Mouse (Mus musculus) MEL (cell line): ENCODE results near the gene Gdi1. TPM values are rescaled to one million over a fixed set of nuclear protein-coding genes. Genes with fewer than 3 reads are reported as not detected.

Experiments used
- HCFC1 ChIP-seq: IDR thresholded peaks from 2 replicates; pipeline ENCODE4 v1.6.1; 2012; ENCODE audit warnings: low read depth, mild to moderate bottlenecking, inconsistent platforms, low read length, improper control_type of control experiment, moderate library complexity
- MXI1 ChIP-seq: IDR thresholded peaks from 2 replicates; pipeline ENCODE4 v1.6.1; 2011; ENCODE audit warnings: mild to moderate bottlenecking, low read depth, low read length, improper control_type of control experiment
- TBP ChIP-seq: IDR thresholded peaks from 2 replicates; pipeline ENCODE4 v1.8.0; 2011; ENCODE audit warnings: low read depth, low read length, improper control_type of control experiment
- ZMIZ1 ChIP-seq: IDR thresholded peaks from 2 replicates; pipeline ENCODE4 v1.6.1; 2012; ENCODE audit warnings: low read depth, mild to moderate bottlenecking, inconsistent platforms, low read length, improper control_type of control experiment, moderate library complexity
- polyA plus RNA-seq, 2 experiments: library from polyadenylated mRNA; stranded (reverse) in 1 of 2; unstranded in 1 of 2; fragments of >175 nt in 1 of 2; fragments of >200 nt in 1 of 2; gene quantifications; 2 replicates each; pipeline versions ENCODE4 v1.2.1 to v1.2.4; 2012; ENCODE audit warnings: low replicate concordance in 2 of 2, low read depth in 1 of 2; ENCODE audit not compliant: insufficient read length in 2 of 2, insufficient read depth in 1 of 2, missing spikeins in 1 of 2
- total RNA-seq: library from RNA; depleted of rRNA; stranded (reverse); fragments of 300-350 nt; gene quantifications from 2 replicates; pipeline ENCODE4 v1.2.3, GENCODE M21; 2012; rRNA removed

Gene Gdi1
- total and polyA plus RNA-seq, 3 experiments: 5.2 to 24.5 TPM; not detected in 1

- TF ChIP-seq ZMIZ1 (no peak), MXI1 (no peak), HCFC1 (no peak), TBP (no peak)
- TF ChIP-seq, all 39 proteins: peak for 0
Measured at GRCm38 (mm10) chrX:74359171-74359570, 54.4 kb downstream of the Gdi1 start (continued).

Other genes starting within 250 kb of the Gdi1 start
- not detected in 2 replicates for gene Opn1mw, start 177.5 kb upstream of the Gdi1 start, total RNA-seq
- not detected for gene Opn1mw, start 177.5 kb upstream of the Gdi1 start, polyA plus RNA-seq
- 12.5 and 16.2 TPM in 2 replicates for gene Mecp2, start 169.6 kb upstream of the Gdi1 start, total RNA-seq
- gene Mecp2, start 169.6 kb upstream of the Gdi1 start, polyA plus RNA-seq: 10 to 100 TPM in 1 of 2 experiments, not detected in 1; 20.7 TPM
- gene Tex28, start 137.2 kb upstream of the Gdi1 start, total RNA-seq: not detected in 2 replicates
- not detected for gene Tex28, start 137.2 kb upstream of the Gdi1 start, polyA plus RNA-seq
- not detected in 2 replicates for gene Tktl1, start 127.7 kb upstream of the Gdi1 start, total RNA-seq
- under 1 TPM in 1 of 2 experiments, not detected in 1; 0.04 TPM for gene Tktl1, start 127.7 kb upstream of the Gdi1 start, polyA plus RNA-seq
- gene Flna, start 55.2 kb upstream of the Gdi1 start, total RNA-seq: 111 and 155 TPM in 2 replicates
- 100 to 1,000 TPM; 147 to 233 TPM for gene Flna, start 55.2 kb upstream of the Gdi1 start, polyA plus RNA-seq
- gene Emd, start 50.3 kb upstream of the Gdi1 start, total RNA-seq: 52.2 and 55.5 TPM in 2 replicates
- gene Emd, start 50.3 kb upstream of the Gdi1 start, polyA plus RNA-seq: 100 to 1,000 TPM; 130 to 157 TPM
- gene Rpl10, start 34.2 kb upstream of the Gdi1 start, total RNA-seq: 3,229 and 3,230 TPM in 2 replicates
- 100 to 1,000 TPM in 1 of 2 experiments, not detected in 1; 232 TPM for gene Rpl10, start 34.2 kb upstream of the Gdi1 start, polyA plus RNA-seq
- 26.1 and 28.0 TPM in 2 replicates for gene Taz, start 23.1 kb upstream of the Gdi1 start, total RNA-seq
- gene Taz, start 23.1 kb upstream of the Gdi1 start, polyA plus RNA-seq: 10 to 100 TPM in 1 of 2 experiments, not detected in 1; 34.1 TPM
- 5.0 and 5.6 TPM in 2 replicates for gene Dnase1l1, start 22.7 kb upstream of the Gdi1 start, total RNA-seq
- gene Dnase1l1, start 22.7 kb upstream of the Gdi1 start, polyA plus RNA-seq: 1 to 10 TPM in 1 of 2 experiments, not detected in 1; 9.5 TPM
- 31.7 and 41.6 TPM in 2 replicates for gene Atp6ap1, start 7.9 kb upstream of the Gdi1 start, total RNA-seq
- gene Atp6ap1, start 7.9 kb upstream of the Gdi1 start, polyA plus RNA-seq: 100 to 1,000 TPM in 1 of 2 experiments, 10 to 100 TPM in 1; 75.5 to 355 TPM
- gene Fam50a, start 8.0 kb downstream of the Gdi1 start, total RNA-seq: 43.6 and 46.3 TPM in 2 replicates
- gene Fam50a, start 8.0 kb downstream of the Gdi1 start, polyA plus RNA-seq: 100 to 1,000 TPM in 1 of 2 experiments, 10 to 100 TPM in 1; 64.8 to 107 TPM
- gene Plxna3, start 24.1 kb downstream of the Gdi1 start, total RNA-seq: 7.3 and 8.3 TPM in 2 replicates
- 10 to 100 TPM in 1 of 2 experiments, not detected in 1; 13.7 TPM for gene Plxna3, start 24.1 kb downstream of the Gdi1 start, polyA plus RNA-seq
- gene Lage3, start 48.6 kb downstream of the Gdi1 start, total RNA-seq: 52.7 and 61.7 TPM in 2 replicates
- gene Lage3, start 48.6 kb downstream of the Gdi1 start, polyA plus RNA-seq: 10 to 100 TPM in 1 of 2 experiments, not detected in 1; 88.1 TPM
- gene Ubl4a, start 68.2 kb downstream of the Gdi1 start, total RNA-seq: 23.4 and 24.0 TPM in 2 replicates
- 10 to 100 TPM in 1 of 2 experiments, not detected in 1; 82.4 TPM for gene Ubl4a, start 68.2 kb downstream of the Gdi1 start, polyA plus RNA-seq
- gene Slc10a3, start 68.4 kb downstream of the Gdi1 start, total RNA-seq: 13.7 and 19.4 TPM in 2 replicates
- gene Slc10a3, start 68.4 kb downstream of the Gdi1 start, polyA plus RNA-seq: 10 to 100 TPM in 1 of 2 experiments, not detected in 1; 16.0 TPM
- gene Fam3a, start 88.3 kb downstream of the Gdi1 start, total RNA-seq: 4.8 and 6.4 TPM in 2 replicates
- 10 to 100 TPM in 1 of 2 experiments, not detected in 1; 14.6 TPM for gene Fam3a, start 88.3 kb downstream of the Gdi1 start, polyA plus RNA-seq
- gene Ikbkg, start 88.3 kb downstream of the Gdi1 start, total RNA-seq: 26.6 and 29.1 TPM in 2 replicates
- 10 to 100 TPM in 1 of 2 experiments, not detected in 1; 21.7 TPM for gene Ikbkg, start 88.3 kb downstream of the Gdi1 start, polyA plus RNA-seq
- 27.9 and 37.0 TPM in 2 replicates for gene G6pdx, start 124.2 kb downstream of the Gdi1 start, total RNA-seq
- 10 to 100 TPM in 1 of 2 experiments, not detected in 1; 54.1 TPM for gene G6pdx, start 124.2 kb downstream of the Gdi1 start, polyA plus RNA-seq
- gene Gm6880, start 176.4 kb downstream of the Gdi1 start, total RNA-seq: not detected in 2 replicates
- not detected for gene Gm6880, start 176.4 kb downstream of the Gdi1 start, polyA plus RNA-seq